Mouse (Mus musculus): ENCODE results near the gene H2-M5. TPM values are rescaled to one million over a fixed set of nuclear protein-coding genes. Genes with fewer than 3 reads are reported as not detected.

H2-M5 gene
- polyA plus RNA-seq, 1 experiment from 2014 or later = not detected

DNA sequence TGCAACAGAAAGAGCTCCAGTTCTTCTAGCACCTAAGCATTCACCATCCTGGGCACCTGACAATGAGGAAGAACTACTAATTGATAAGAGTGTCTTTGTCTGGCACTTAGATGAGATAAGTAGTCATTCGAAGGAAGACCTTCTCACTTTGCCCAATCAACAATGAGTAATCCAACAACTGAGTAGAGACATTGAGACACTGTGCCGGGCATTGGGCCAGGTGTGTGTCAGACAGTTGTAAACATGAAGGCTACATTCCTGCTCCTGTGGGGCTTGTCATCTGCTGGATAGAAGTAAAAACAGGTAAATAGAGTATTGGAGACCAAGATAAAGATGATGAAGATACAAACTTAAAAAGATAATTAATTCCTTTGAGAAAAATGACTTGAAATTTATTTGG lies 51.3 kb downstream of the H2-M5 start:
- 30% methylated on average over 2 of the region's 2 CpGs for WGBS
- Histone ChIP-seq H3K4me1 (replicated peaks; ENCODE audit: control insufficient read depth, insufficient read depth, low read length) (no peaks in the 10 kb centered on the region; the same call in 1 of the 2 replicates), H3K9ac (ENCODE audit: low read depth, low read length) (no peak overlapping the region), H3K9me3 (ENCODE audit: control insufficient read depth) (no peaks in the 10 kb centered on the region), H3K27ac (ENCODE audit: low read depth, low read length) (no peak overlapping the region), H3K27me3 (replicated peaks; ENCODE audit: control insufficient read depth, insufficient read depth, low read length) (peaks cover 9% of the 10 kb centered on the region), H3K4me3 (ENCODE audit: low read depth, low read length) (no peak overlapping the region), H3K36me3 (ENCODE audit: control insufficient read depth, insufficient read depth) (no peaks in the 10 kb centered on the region), H3K4me2 (replicated peaks; ENCODE audit: low read depth) (no peak overlapping the region)
- ATAC-seq = no peak
- no peak for TF ChIP-seq CTCF (IDR thresholded peaks at IDR 0.05; ENCODE audit: low read depth)

Other genes with a start within 250 kb of the H2-M5 start
- gene H2-M10.5, start 216.6 kb downstream of the H2-M5 start, polyA plus RNA-seq (2015; fragmentation: Nextera tagmentation; extraction: Ambion mirVana) = not detected in 2 replicates
- not detected in 2 replicates for gene H2-M10.6, start 177.4 kb downstream of the H2-M5 start, polyA plus RNA-seq (2015; fragmentation: Nextera tagmentation; extraction: Ambion mirVana)
- 27.4 and 32.2 TPM in 2 replicates for gene Trim26, start 152.4 kb downstream of the H2-M5 start, polyA plus RNA-seq (2015; fragmentation: Nextera tagmentation; extraction: Ambion mirVana)
- 16.4 and 23.0 TPM in 2 replicates for gene Trim15, start 122.3 kb downstream of the H2-M5 start, polyA plus RNA-seq (2015; fragmentation: Nextera tagmentation; extraction: Ambion mirVana)
- gene Trim10, start 120.0 kb downstream of the H2-M5 start, polyA plus RNA-seq (2015; fragmentation: Nextera tagmentation; extraction: Ambion mirVana) = 0.07 and 0.21 TPM in 2 replicates
- gene Trim40, start 99.4 kb downstream of the H2-M5 start, polyA plus RNA-seq (2015; fragmentation: Nextera tagmentation; extraction: Ambion mirVana) = 6.8 TPM in 2 replicates
- gene Trim31, start 91.4 kb downstream of the H2-M5 start, polyA plus RNA-seq (2015; fragmentation: Nextera tagmentation; extraction: Ambion mirVana) = 53.7 and 56.2 TPM in 2 replicates
- 1.7 and 2.2 TPM in 2 replicates for gene Rnf39, start 46.6 kb downstream of the H2-M5 start, polyA plus RNA-seq (2015; fragmentation: Nextera tagmentation; extraction: Ambion mirVana)
- gene Ppp1r11, start 37.8 kb downstream of the H2-M5 start, polyA plus RNA-seq (2015; fragmentation: Nextera tagmentation; extraction: Ambion mirVana) = 91.6 and 96.1 TPM in 2 replicates
- 59.1 and 60.1 TPM in 2 replicates for gene Znrd1, start 31.0 kb downstream of the H2-M5 start, polyA plus RNA-seq (2015; fragmentation: Nextera tagmentation; extraction: Ambion mirVana)
- 5.6 and 6.4 TPM in 2 replicates for gene Znrd1as, start 30.9 kb downstream of the H2-M5 start, polyA plus RNA-seq (2015; fragmentation: Nextera tagmentation; extraction: Ambion mirVana)
- gene 2410137M14Rik, start 8.3 kb downstream of the H2-M5 start, polyA plus RNA-seq (2015; fragmentation: Nextera tagmentation; extraction: Ambion mirVana) = not detected in 2 replicates
- gene Zfp57, start 11.6 kb upstream of the H2-M5 start, polyA plus RNA-seq (2015; fragmentation: Nextera tagmentation; extraction: Ambion mirVana) = 8.6 and 9.0 TPM in 2 replicates
- not detected in 2 replicates for gene Mog, start 33.9 kb upstream of the H2-M5 start, polyA plus RNA-seq (2015; fragmentation: Nextera tagmentation; extraction: Ambion mirVana)
- 4.1 and 4.4 TPM in 2 replicates for gene Gabbr1, start 56.4 kb upstream of the H2-M5 start, polyA plus RNA-seq (2015; fragmentation: Nextera tagmentation; extraction: Ambion mirVana)
- not detected in 2 replicates for gene Olfr90, start 99.0 kb upstream of the H2-M5 start, polyA plus RNA-seq (2015; fragmentation: Nextera tagmentation; extraction: Ambion mirVana)
- gene Olfr91, start 108.7 kb upstream of the H2-M5 start, polyA plus RNA-seq (2015; fragmentation: Nextera tagmentation; extraction: Ambion mirVana) = not detected in 2 replicates
- gene Olfr92, start 130.6 kb upstream of the H2-M5 start, polyA plus RNA-seq (2015; fragmentation: Nextera tagmentation; extraction: Ambion mirVana) = not detected in 2 replicates
- gene Olfr93, start 172.0 kb upstream of the H2-M5 start, polyA plus RNA-seq (2015; fragmentation: Nextera tagmentation; extraction: Ambion mirVana) = not detected in 2 replicates
- gene Ubd, start 204.4 kb upstream of the H2-M5 start, polyA plus RNA-seq (2015; fragmentation: Nextera tagmentation; extraction: Ambion mirVana) = 5.2 and 5.3 TPM in 2 replicates
- gene Olfr94, start 211.5 kb upstream of the H2-M5 start, polyA plus RNA-seq (2015; fragmentation: Nextera tagmentation; extraction: Ambion mirVana) = not detected in 2 replicates
- not detected in 2 replicates for gene Olfr95, start 223.6 kb upstream of the H2-M5 start, polyA plus RNA-seq (2015; fragmentation: Nextera tagmentation; extraction: Ambion mirVana)
- gene Olfr96, start 230.6 kb upstream of the H2-M5 start, polyA plus RNA-seq (2015; fragmentation: Nextera tagmentation; extraction: Ambion mirVana) = not detected in 2 replicates
- not detected in 2 replicates for gene Olfr97, start 247.8 kb upstream of the H2-M5 start, polyA plus RNA-seq (2015; fragmentation: Nextera tagmentation; extraction: Ambion mirVana)

Measured in intestine, postnatal 0 days (tissue).